Mouse (Mus musculus): ENCODE measurements around the gene Dab2. TPM values are rescaled to one million over a fixed set of nuclear protein-coding genes. Genes with fewer than 3 reads are reported as not detected.

Dab2 gene
- polyA plus RNA-seq, 1 experiment from 2014 or later = 16.1 TPM

DNA sequence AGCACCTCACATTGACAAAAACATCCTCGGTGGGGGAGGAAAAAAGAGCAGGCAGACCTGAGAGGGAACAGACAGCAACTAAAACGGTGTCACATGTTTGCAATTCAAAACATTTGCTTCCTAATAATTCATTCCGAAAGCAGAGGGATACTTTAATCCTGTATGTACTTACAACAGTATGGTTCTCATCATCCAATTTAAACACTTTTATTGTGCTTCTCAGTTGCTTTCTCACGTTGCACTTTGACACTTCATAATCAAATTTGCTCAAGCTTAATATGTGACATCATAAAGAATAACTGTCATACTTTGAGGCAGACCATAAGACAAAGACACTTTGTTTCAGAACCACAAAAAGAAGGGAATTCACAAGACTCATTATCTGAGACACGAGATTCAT, 20.9 kb downstream of the Dab2 start:
- no peaks in the 10 kb centered on the region for H3K36me3 ChIP-seq (ENCODE audit: control insufficient read depth, insufficient read depth, low read length)
- 17% methylated on average over 5 of the region's 5 CpGs for WGBS

DNA sequence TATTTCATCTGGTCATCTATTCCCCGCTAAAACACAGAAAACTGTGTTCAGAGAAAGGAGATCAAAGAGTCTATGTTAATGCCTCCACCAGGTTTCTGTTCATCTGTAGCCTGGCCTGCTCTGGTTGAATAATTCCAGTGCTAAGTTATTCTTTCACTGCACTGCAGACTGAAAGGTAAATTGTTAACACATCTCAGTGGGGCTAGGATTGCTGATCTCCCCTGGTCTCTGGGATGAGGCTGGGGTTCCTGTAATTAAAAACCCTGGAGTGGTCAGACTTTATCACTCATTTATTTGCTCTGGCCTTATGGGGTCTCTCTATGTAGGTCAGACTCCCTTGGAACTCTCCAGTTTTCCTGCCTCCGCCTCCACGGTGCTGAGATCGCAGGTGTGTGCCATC, 21.7 kb downstream of the Dab2 start:
- Histone ChIP-seq H3K9me3 (ENCODE audit: control insufficient read depth, low read length) (no peaks in the 10 kb centered on the region), H3K4me1 (replicated peaks; ENCODE audit: control insufficient read depth, insufficient read depth) (no peaks in the 10 kb centered on the region), H3K27me3 (ENCODE audit: control insufficient read depth, insufficient read depth, low read length) (no peaks in the 10 kb centered on the region), H3K36me3 (ENCODE audit: control insufficient read depth, insufficient read depth, low read length) (no peaks in the 10 kb centered on the region), H3K4me2 (replicated peaks; ENCODE audit: low read depth) (no peak overlapping the region), H3K9ac (ENCODE audit: low read length) (no peak overlapping the region), H3K4me3 (ENCODE audit: low read depth, low read length) (no peak overlapping the region), H3K27ac (replicated peaks) (no peak overlapping the region)
- ATAC-seq (ENCODE audit: low FRiP score, low TSS enrichment) (no peak), DNase-seq (ENCODE audit: low spot score) (no peak)
- TF ChIP-seq EP300 (optimal IDR thresholded peaks at IDR 0.05) = no peak
- no peak for TF ChIP-seq CTCF (IDR thresholded peaks at IDR 0.05; ENCODE audit: low read depth)
- WGBS = 71% methylated on average over 4 of the region's 4 CpGs

More for the DNA sequence above, 20.9 kb downstream of the Dab2 start:
- no peaks in the 10 kb centered on the region for H3K4me1 ChIP-seq (replicated peaks; ENCODE audit: control insufficient read depth, insufficient read depth)
- no peaks in the 10 kb centered on the region for H3K9me3 ChIP-seq (ENCODE audit: control insufficient read depth, low read length)
- H3K27me3 ChIP-seq (ENCODE audit: control insufficient read depth, insufficient read depth, low read length) = no peaks in the 10 kb centered on the region
- TF ChIP-seq CTCF (IDR thresholded peaks at IDR 0.05; ENCODE audit: low read depth) (no peak), EP300 (optimal IDR thresholded peaks at IDR 0.05) (no peak)
- ATAC-seq (ENCODE audit: low FRiP score, low TSS enrichment) (no peak), DNase-seq (ENCODE audit: low spot score) (no peak)
- no peak overlapping the region for H3K4me3 ChIP-seq (ENCODE audit: low read depth, low read length)
- no peak overlapping the region for H3K4me2 ChIP-seq (replicated peaks; ENCODE audit: low read depth)
- H3K27ac ChIP-seq (replicated peaks) = no peak overlapping the region
- H3K9ac ChIP-seq (ENCODE audit: low read length) = no peak overlapping the region

GRCm38 (mm10) chr15:6322311-6322710, 22.7 kb downstream of the Dab2 start:
- no peak for ATAC-seq (ENCODE audit: low FRiP score, low TSS enrichment)
- H3K4me3 ChIP-seq (ENCODE audit: low read depth, low read length) = no peak overlapping the region
- H3K9me3 ChIP-seq (ENCODE audit: control insufficient read depth, low read length) = no peaks in the 10 kb centered on the region
- H3K27me3 ChIP-seq (ENCODE audit: control insufficient read depth, insufficient read depth, low read length) = no peaks in the 10 kb centered on the region
- 49% methylated on average over 5 of the region's 5 CpGs for WGBS
- H3K36me3 ChIP-seq (ENCODE audit: control insufficient read depth, insufficient read depth, low read length) = no peaks in the 10 kb centered on the region
- no peak for TF ChIP-seq CTCF (IDR thresholded peaks at IDR 0.05; ENCODE audit: low read depth)
- no peak for TF ChIP-seq EP300 (optimal IDR thresholded peaks at IDR 0.05)
- H3K27ac ChIP-seq (replicated peaks) = no peak overlapping the region
- H3K4me2 ChIP-seq (replicated peaks; ENCODE audit: low read depth) = no peak overlapping the region
- no peak for DNase-seq (ENCODE audit: low spot score)
- no peak overlapping the region for H3K9ac ChIP-seq (ENCODE audit: low read length)
- H3K4me1 ChIP-seq (replicated peaks; ENCODE audit: control insufficient read depth, insufficient read depth) = no peaks in the 10 kb centered on the region

- DNase-seq (ENCODE audit: low spot score) = no peak
- H3K4me1 ChIP-seq (replicated peaks; ENCODE audit: control insufficient read depth, insufficient read depth) = no peaks in the 10 kb centered on the region
- H3K4me2 ChIP-seq (replicated peaks; ENCODE audit: low read depth) = no peak overlapping the region
- H3K27ac ChIP-seq (replicated peaks) = no peak overlapping the region
- H3K9ac ChIP-seq (ENCODE audit: low read length) = no peak overlapping the region
- no peaks in the 10 kb centered on the region for H3K9me3 ChIP-seq (ENCODE audit: control insufficient read depth, low read length)
- H3K36me3 ChIP-seq (ENCODE audit: control insufficient read depth, insufficient read depth, low read length) = no peaks in the 10 kb centered on the region
- H3K4me3 ChIP-seq (ENCODE audit: low read depth, low read length) = no peak overlapping the region
- no peak for TF ChIP-seq CTCF (IDR thresholded peaks at IDR 0.05; ENCODE audit: low read depth)
- no peak for TF ChIP-seq EP300 (optimal IDR thresholded peaks at IDR 0.05)
- 52% methylated on average over 7 of the region's 7 CpGs for WGBS
- no peaks in the 10 kb centered on the region for H3K27me3 ChIP-seq (ENCODE audit: control insufficient read depth, insufficient read depth, low read length)
- ATAC-seq (ENCODE audit: low FRiP score, low TSS enrichment) = no peak
Measured at GRCm38 (mm10) chr15:6323577-6323976, 24.0 kb downstream of the Dab2 start.

GRCm38 (mm10) chr15:6325443-6325842, 25.9 kb downstream of the Dab2 start:
- DNase-seq (ENCODE audit: low spot score) = no peak
- H3K36me3 ChIP-seq (ENCODE audit: control insufficient read depth, insufficient read depth, low read length) = no peaks in the 10 kb centered on the region
- H3K27ac ChIP-seq (replicated peaks) = no peak overlapping the region
- H3K4me1 ChIP-seq (replicated peaks; ENCODE audit: control insufficient read depth, insufficient read depth) = no peaks in the 10 kb centered on the region
- TF ChIP-seq CTCF (IDR thresholded peaks at IDR 0.05; ENCODE audit: low read depth) (no peak), EP300 (optimal IDR thresholded peaks at IDR 0.05) (no peak)
- WGBS = 66% methylated on average over 4 of the region's 4 CpGs
- H3K9ac ChIP-seq (ENCODE audit: low read length) = no peak overlapping the region
- H3K9me3 ChIP-seq (ENCODE audit: control insufficient read depth, low read length) = no peaks in the 10 kb centered on the region
- no peak overlapping the region for H3K4me3 ChIP-seq (ENCODE audit: low read depth, low read length)
- ATAC-seq (ENCODE audit: low FRiP score, low TSS enrichment) = no peak
- no peak overlapping the region for H3K4me2 ChIP-seq (replicated peaks; ENCODE audit: low read depth)
- no peaks in the 10 kb centered on the region for H3K27me3 ChIP-seq (ENCODE audit: control insufficient read depth, insufficient read depth, low read length)

GRCm38 (mm10) chr15:6326011-6326410, 26.4 kb downstream of the Dab2 start:
- ATAC-seq (ENCODE audit: low FRiP score, low TSS enrichment) = no peak

More at GRCm38 (mm10) chr15:6326011-6326410, 26.4 kb downstream of the Dab2 start:
- no peaks in the 10 kb centered on the region for H3K4me1 ChIP-seq (replicated peaks; ENCODE audit: control insufficient read depth, insufficient read depth)
- 44% methylated on average over 4 of the region's 4 CpGs for WGBS
- H3K27me3 ChIP-seq (ENCODE audit: control insufficient read depth, insufficient read depth, low read length) = no peaks in the 10 kb centered on the region
- no peak overlapping the region for H3K4me2 ChIP-seq (replicated peaks; ENCODE audit: low read depth)
- no peak overlapping the region for H3K9ac ChIP-seq (ENCODE audit: low read length)
- H3K36me3 ChIP-seq (ENCODE audit: control insufficient read depth, insufficient read depth, low read length) = no peaks in the 10 kb centered on the region
- no peaks in the 10 kb centered on the region for H3K9me3 ChIP-seq (ENCODE audit: control insufficient read depth, low read length)
- no peak for TF ChIP-seq CTCF (IDR thresholded peaks at IDR 0.05; ENCODE audit: low read depth)
- TF ChIP-seq EP300 (optimal IDR thresholded peaks at IDR 0.05) = no peak
- no peak for DNase-seq (ENCODE audit: low spot score)
- H3K4me3 ChIP-seq (ENCODE audit: low read depth, low read length) = no peak overlapping the region
- H3K27ac ChIP-seq (replicated peaks) = no peak overlapping the region

Data from stomach, postnatal 0 days (tissue).